Mouse (Mus musculus) heart, adult 2 months (tissue): ENCODE measurements around the gene Evl. TPM values are rescaled to one million over a fixed set of nuclear protein-coding genes. Genes with fewer than 3 reads are reported as not detected.

Experiments used
- DNase-seq, 2 experiments: peaks; one replicate each; pipeline ENCODE4 v3.0.0; 2021
- H3K27ac ChIP-seq: fragments of 200-600 bp; 2 replicates; pipeline ENCODE4 v1.8.1; 2022
- H3K27me3 ChIP-seq: fragments of 200-500 bp; 2 replicates; pipeline ENCODE4 v1.6.1; 2012; ENCODE audit warnings: mild to moderate bottlenecking, low read length, inconsistent platforms, mixed read lengths; ENCODE audit not compliant: control insufficient read depth, insufficient read depth
- H3K36me3 ChIP-seq: fragments of 200-500 bp; 2 replicates; pipeline ENCODE4 v1.6.1; 2012; ENCODE audit warnings: low read length, inconsistent platforms; ENCODE audit not compliant: control insufficient read depth, insufficient read depth
- H3K4me1 ChIP-seq: fragments of 200-500 bp; 2 replicates; pipeline ENCODE4 v1.6.1; 2011; ENCODE audit warnings: low read length; ENCODE audit not compliant: control insufficient read depth, insufficient read depth
- H3K4me3 ChIP-seq: fragments of 200-600 bp; 2 replicates; pipeline ENCODE4 v1.8.1; 2022
- H3K79me2 ChIP-seq: fragments of 200-500 bp; replicated peaks from 2 replicates; pipeline ENCODE4 v1.6.1; 2012; ENCODE audit warnings: mild to moderate bottlenecking, inconsistent platforms, low read length, moderate library complexity, mixed read lengths; ENCODE audit not compliant: control insufficient read depth, insufficient read depth
- H3K9ac ChIP-seq: fragments of 200-500 bp; 2 replicates; pipeline ENCODE4 v1.6.1; 2012; ENCODE audit warnings: low read depth, mild to moderate bottlenecking, control low read depth, inconsistent platforms, low read length, mixed read lengths
- CTCF ChIP-seq: fragments of 200-600 bp; IDR thresholded peaks from 2 replicates; pipeline ENCODE4 v1.8.1; 2022; ENCODE audit warnings: antibody characterized with exemption, mild to moderate bottlenecking, moderate library complexity
- EP300 ChIP-seq: fragments of 200-500 bp; IDR thresholded peaks from 2 replicates; pipeline ENCODE4 v1.6.1; 2011; ENCODE audit warnings: low read depth, low read length, control low read depth; ENCODE audit not compliant: insufficient read depth
- POLR2A ChIP-seq: fragments of 200-500 bp; IDR thresholded peaks from 2 replicates; pipeline ENCODE4 v1.6.1; 2011; ENCODE audit warnings: mild to moderate bottlenecking, low read depth, low read length, control low read depth; ENCODE audit not compliant: insufficient read depth
- WGBS: fragments of 180-500 bp; shearing (Covaris S2); methylation state at CpG from one replicate; pipeline ENCODE4 v1.1.7; 2018; 5-methylcytosine and 5-hydroxymethylcytosine counted together
- intact Hi-C: fragments of 180-260 bp; cut with DNase I; formaldehyde crosslinking; loops from one replicate; pipeline ENCODE4 v1.15.1; 2025
- polyA plus RNA-seq: library from polyadenylated mRNA; depleted of rRNA; stranded (reverse); fragments of >200 nt; gene quantifications from 2 replicates; pipeline ENCODE4 v1.2.3, GENCODE M21; 2012
- total RNA-seq, 2 experiments: library from RNA; stranded (reverse); gene quantifications; 2 replicates each; pipeline ENCODE4 v1.2.3; 2021

Evl gene
- total and polyA plus RNA-seq, 3 experiments: 34.8 to 40.6 (median 36.4) TPM

DNA sequence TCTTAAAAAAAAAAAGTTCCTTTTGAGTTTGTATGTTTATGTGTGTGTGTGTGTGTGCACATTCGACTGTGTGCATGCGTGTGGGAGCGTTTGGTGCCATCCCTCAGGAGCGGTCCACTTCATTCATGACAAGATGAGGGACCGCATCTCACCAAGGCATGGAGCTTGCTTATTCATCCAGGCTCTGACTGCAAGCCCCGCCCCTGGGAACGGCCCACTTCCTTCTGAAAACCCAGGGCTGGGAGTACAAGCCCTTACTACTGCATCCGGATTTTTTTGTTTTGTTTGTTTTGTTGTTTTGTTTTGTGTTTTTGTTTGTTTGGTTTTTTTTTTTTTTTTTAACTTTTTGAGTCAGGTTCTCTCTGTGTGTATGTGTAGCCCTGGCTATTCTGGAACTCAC is 35.1 kb upstream of the Evl start:
- Histone ChIP-seq H3K4me3 (no peak overlapping the region), H3K36me3 (no peaks in the 10 kb centered on the region), H3K27ac (no peak overlapping the region), H3K4me1 (no peaks in the 10 kb centered on the region), H3K9ac (no peak overlapping the region), H3K79me2 (no peaks in the 10 kb centered on the region), H3K27me3 (no peaks in the 10 kb centered on the region)
- intact Hi-C loops: no loop called here
- TF ChIP-seq CTCF (no peak), POLR2A (no peak), EP300 (no peak)
- 47% methylated on average over 8 of the region's 8 CpGs for WGBS
- DNase-seq: no peak

DNA sequence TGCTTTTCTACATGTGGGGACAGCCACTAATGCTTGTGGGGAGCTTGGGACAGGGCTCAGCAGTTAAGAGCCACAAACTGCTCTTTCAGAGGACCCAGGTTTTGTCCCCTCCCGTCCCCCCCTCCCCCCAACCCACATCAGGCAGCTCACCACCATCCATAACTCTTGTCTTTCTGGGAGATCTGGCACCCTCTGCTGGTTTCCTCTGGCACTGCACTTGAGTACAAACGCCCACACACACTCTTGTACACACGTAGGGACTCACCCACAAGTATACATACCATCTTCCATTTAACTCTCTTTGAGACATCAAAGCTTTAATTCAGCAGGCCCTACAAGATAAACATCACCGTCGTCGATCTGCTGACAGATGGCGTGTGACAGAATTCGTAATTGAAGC is 25.3 kb upstream of the Evl start:
- Histone ChIP-seq H3K79me2 (no peaks in the 10 kb centered on the region), H3K4me1 (no peaks in the 10 kb centered on the region), H3K27me3 (no peaks in the 10 kb centered on the region), H3K36me3 (no peaks in the 10 kb centered on the region), H3K9ac (no peak overlapping the region), H3K4me3 (no peak overlapping the region), H3K27ac (no peak overlapping the region)
- TF ChIP-seq CTCF (peak; percentile 76), POLR2A (no peak), EP300 (no peak)
- intact Hi-C loops: no loop called here
- WGBS: 55% methylated on average over 8 of the region's 8 CpGs
- peak in 1 of 2 experiments; percentile 49 for DNase-seq

DNA sequence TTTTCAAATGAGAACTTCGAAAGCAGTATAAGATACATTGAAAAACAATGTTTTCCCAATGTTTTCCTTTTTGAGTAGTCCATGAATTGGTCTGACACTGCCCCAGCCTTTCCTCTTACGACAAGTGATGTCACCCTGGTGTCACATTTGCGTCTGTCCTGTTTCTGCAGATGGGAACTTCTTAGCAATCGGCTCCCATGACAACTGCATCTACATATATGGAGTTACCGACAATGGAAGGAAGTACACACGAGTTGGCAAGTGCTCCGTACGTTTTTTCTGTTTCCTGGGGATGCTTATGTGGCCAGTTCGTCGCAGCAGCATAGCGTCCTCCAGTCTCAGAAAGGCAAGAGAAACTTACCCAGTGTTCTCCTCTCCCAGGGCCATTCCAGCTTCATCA is 20.0 kb upstream of the Evl start:
- TF ChIP-seq CTCF (no peak), POLR2A (no peak), EP300 (no peak)
- H3K36me3 ChIP-seq: no peaks in the 10 kb centered on the region
- 50% methylated on average over 11 of the region's 11 CpGs for WGBS
- H3K4me3 ChIP-seq: no peak overlapping the region
- DNase-seq: no peak
- H3K4me1 ChIP-seq: no peaks in the 10 kb centered on the region
- H3K27ac ChIP-seq: no peak overlapping the region
- no peak overlapping the region for H3K9ac ChIP-seq
- no peaks in the 10 kb centered on the region for H3K79me2 ChIP-seq
- intact Hi-C loops: no loop called here
- no peaks in the 10 kb centered on the region for H3K27me3 ChIP-seq

DNA sequence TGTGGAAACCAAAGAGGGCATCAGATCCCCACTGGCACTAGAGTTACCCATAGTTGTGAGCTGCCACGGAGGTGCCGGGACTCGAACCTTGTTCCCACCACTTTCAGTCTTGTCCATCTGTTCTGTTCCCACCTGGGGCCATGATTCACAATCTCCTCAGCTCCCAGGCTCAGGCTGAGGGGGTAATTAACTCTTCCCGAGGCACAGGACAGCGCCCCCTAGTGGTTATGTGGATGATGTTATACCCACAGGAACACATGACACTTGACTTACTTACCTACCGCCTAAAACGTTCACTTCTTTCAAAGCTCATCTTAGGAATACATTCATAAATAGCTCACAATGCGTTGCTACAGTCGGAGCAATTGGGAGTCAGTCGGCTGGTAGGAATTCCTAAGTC is 18.1 kb upstream of the Evl start:
- TF ChIP-seq CTCF: peak; percentile 72
- no peak for TF ChIP-seq POLR2A
- H3K27ac ChIP-seq: no peak overlapping the region
- DNase-seq: no peak
- no peaks in the 10 kb centered on the region for H3K36me3 ChIP-seq
- 73% methylated on average over 10 of the region's 10 CpGs for WGBS
- H3K4me3 ChIP-seq: no peak overlapping the region
- H3K4me1 ChIP-seq: no peaks in the 10 kb centered on the region
- no peaks in the 10 kb centered on the region for H3K79me2 ChIP-seq
- intact Hi-C loops: no loop called here
- H3K27me3 ChIP-seq: no peaks in the 10 kb centered on the region
- H3K9ac ChIP-seq: no peak overlapping the region

DNA sequence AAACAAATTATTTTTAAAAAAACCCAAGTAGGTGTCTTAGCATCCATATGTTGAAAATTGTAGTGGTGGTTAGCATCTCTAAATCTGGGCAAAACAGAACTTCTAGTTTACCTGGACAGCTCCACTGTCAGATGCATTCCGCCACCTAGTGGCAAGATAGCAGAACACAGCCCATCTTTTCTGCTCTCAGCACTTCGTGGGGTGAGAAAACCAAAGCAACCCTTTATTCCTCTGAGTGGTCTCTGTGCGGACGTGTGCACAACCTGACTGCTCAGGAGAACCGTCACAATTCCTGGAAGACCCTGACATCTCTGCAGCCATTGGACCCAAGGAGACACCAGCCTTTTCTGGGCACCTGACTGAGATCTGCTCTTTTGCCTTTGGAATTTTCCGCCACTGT is 13.4 kb upstream of the Evl start:
- Histone ChIP-seq H3K27me3 (no peaks in the 10 kb centered on the region), H3K36me3 (no peaks in the 10 kb centered on the region), H3K27ac (no peak overlapping the region), H3K4me3 (no peak overlapping the region), H3K79me2 (no peaks in the 10 kb centered on the region), H3K4me1 (peaks cover 2% of the 10 kb centered on the region; the same call in 1 of the 2 replicates), H3K9ac (no peak overlapping the region)
- intact Hi-C loops: no loop called here
- WGBS: 27% methylated on average over 6 of the region's 6 CpGs
- TF ChIP-seq EP300 (0 out of 2 replicates have a peak, but pooled peaks have one; percentile 26), CTCF (peak; percentile 92), POLR2A (no peak)
- no peak for DNase-seq

DNA sequence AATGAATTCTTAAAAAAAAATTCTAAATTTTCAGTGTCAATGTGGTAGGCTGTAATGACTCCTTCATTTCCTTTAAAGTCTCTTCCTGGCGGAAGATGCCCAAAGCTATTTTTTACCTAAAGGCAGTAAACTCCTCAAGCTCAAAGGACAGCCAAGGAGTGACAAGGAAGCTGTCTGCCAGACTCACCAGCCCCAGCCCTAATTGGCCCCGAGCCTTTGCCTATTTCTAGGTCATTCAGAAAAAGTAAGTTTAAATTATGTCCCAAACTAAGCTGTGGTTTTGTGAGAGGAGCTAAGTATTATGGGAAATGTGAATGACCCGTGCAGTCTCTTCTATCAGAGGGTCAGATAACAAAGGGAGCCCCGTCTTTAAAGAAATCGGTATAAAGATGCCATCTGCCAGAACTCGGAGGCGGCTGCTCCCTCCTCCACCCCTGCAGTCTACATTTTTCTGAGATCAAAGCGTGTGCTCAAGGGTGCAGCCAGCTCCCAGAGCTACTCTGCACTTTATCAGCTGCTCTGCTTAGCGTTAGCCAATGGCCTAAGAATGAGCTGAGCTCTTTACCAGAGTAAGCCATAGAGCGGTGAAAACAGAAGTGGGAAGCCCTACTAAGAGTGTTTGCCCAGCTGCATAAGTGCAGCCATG is 7.9 kb upstream of the Evl start:
- no peak for TF ChIP-seq POLR2A
- TF ChIP-seq CTCF: no peak
- TF ChIP-seq EP300: no peak
- WGBS: 8% methylated on average over 10 of the region's 10 CpGs
- Histone ChIP-seq H3K27ac (no peak overlapping the region), H3K36me3 (no peaks in the 10 kb centered on the region), H3K9ac (no peak overlapping the region), H3K27me3 (no peaks in the 10 kb centered on the region), H3K4me3 (no peak overlapping the region), H3K4me1 (peaks cover 3% of the 10 kb centered on the region), H3K79me2 (no peaks in the 10 kb centered on the region)
- peak in 1 of 2 experiments; percentile 15 for DNase-seq
- intact Hi-C loops: no loop called here
